ENCODE assay signal across 14 mouse cellular contexts in the genomic region with DNA sequence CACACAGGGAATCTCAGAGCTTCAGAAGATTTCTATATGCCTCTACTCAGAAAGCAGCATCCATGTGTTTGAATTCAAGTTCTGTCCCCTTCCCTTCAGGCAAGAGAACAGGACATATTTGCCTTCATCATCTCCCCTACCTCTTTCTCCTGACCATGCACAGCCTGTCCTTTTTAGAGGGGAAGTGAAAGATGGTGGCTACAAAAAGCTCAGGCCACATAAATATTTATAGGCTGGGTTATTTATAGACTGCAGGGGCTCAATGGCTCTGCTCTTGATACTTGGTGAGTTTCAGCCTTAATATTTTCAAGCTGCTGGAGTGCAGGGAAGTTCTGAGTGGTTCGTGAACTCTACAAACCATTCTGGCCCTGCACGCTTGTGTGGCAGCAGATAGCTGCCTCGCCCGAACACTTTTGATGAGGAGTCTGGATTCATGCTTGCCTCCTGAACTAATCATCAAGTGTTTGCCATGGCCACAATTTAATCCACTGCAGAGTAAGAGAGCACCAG.
"Had no signal": no experiment of that assay in that cellular context is flagged by ENCODE, and none has a peak within 500 bp of the region (broad histone marks: within the 10 kb centered on the region; RNA-seq: fewer than 3 reads in every experiment).

No protein-coding gene starts in this region.

- H3K4me3 ChIP-seq: left cerebral cortex, adult 2 months; limb, embryonic 10.5 days; liver, embryonic 15.5 days; midbrain, embryonic 15.5 days; neural tube, embryonic 12.5 days had no signal

- ATAC-seq: lung, postnatal 0 days; midbrain, embryonic 15.5 days had no signal

- H3K9ac ChIP-seq: liver, embryonic 15.5 days; midbrain, embryonic 15.5 days; neural tube, embryonic 12.5 days had no signal

- DNase-seq: kidney, postnatal 25 days; lung, adult 2 months; lung, postnatal 36 days; right cerebral cortex, postnatal 4 days; spleen, adult 18-20 months; thymus, postnatal 36 days had no signal

- H3K27me3 ChIP-seq: liver, embryonic 15.5 days; midbrain, embryonic 15.5 days; neural tube, embryonic 12.5 days had no signal

- H3K27ac ChIP-seq: left cerebral cortex, adult 2 months; limb, embryonic 10.5 days; liver, embryonic 15.5 days; midbrain, embryonic 15.5 days; neural tube, embryonic 12.5 days had no signal

- H3K4me2 ChIP-seq: liver, embryonic 11.5 days; liver, embryonic 15.5 days; midbrain, embryonic 11.5 days; midbrain, embryonic 15.5 days; neural tube, embryonic 12.5 days had no signal

- H3K9me3 ChIP-seq: limb, embryonic 10.5 days; liver, embryonic 15.5 days; midbrain, embryonic 15.5 days; neural tube, embryonic 12.5 days had no signal

- H3K36me3 ChIP-seq: limb, embryonic 10.5 days; liver, embryonic 15.5 days; midbrain, embryonic 15.5 days; neural tube, embryonic 12.5 days had no signal

- H3K4me1 ChIP-seq: liver, embryonic 15.5 days; neural tube, embryonic 12.5 days had no signal
